Comparison of ENCODE assay signal across 9 mouse cellular contexts in the genomic region with DNA sequence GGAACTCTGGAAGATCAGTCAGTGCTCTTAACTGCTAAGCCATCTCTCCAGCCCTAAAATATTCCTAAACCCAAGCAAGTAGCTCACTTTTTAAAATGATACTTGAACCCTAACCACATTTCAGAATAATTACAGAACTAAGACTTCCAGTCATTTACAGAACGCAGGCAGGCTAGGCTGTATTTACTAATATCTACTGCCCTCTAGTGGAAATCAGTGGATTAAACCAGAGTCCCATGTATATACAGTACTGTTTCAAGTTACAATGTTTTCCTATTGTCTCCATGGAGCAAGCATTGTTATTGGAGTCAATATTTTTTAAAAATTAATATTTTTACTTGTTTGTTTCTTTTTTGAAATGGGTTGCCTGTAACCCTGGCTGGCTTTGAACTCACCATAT. TPM values are rescaled to one million over a fixed set of nuclear protein-coding genes. Genes with fewer than 3 reads are reported as not detected.
DNase-seq lines count a peak whose midpoint lies in the region; ATAC-seq lines count a peak whose summit lies in the region.
"Had no signal": no experiment of that assay in that cellular context is flagged by ENCODE, and none has a peak within 500 bp of the region (broad histone marks: within the 10 kb centered on the region; RNA-seq: fewer than 3 reads in every experiment).

No protein-coding gene starts in this region.

- H3K4me2 ChIP-seq in embryonic facial prominence, embryonic 14.5 days (ENCODE audit: low read depth, low read length): no peak overlapping the region
- H3K4me2 ChIP-seq in heart, embryonic 11.5 days: no peak overlapping the region
- H3K4me2 ChIP-seq: lung, embryonic 15.5 days had no signal

- ATAC-seq in embryonic facial prominence, embryonic 14.5 days (ENCODE audit: low read depth): peak; percentile 79
- peak; percentile 81 for ATAC-seq in megakaryocyte, adult 5-6 weeks (ENCODE audit: poor library complexity, severe bottlenecking)
- no peak for ATAC-seq in heart, embryonic 11.5 days (replicated peaks; ENCODE audit: insufficient number of reproducible peaks, low FRiP score, low TSS enrichment)

- 19% methylated on average over 1 of the region's 1 CpGs for WGBS in embryonic facial prominence, embryonic 14.5 days
- whole genome bisulfite sequencing in heart, embryonic 11.5 days (ENCODE audit: insufficient replicate concordance): 36% methylated on average over 1 of the region's 1 CpGs

- no peak overlapping the region for H3K9ac ChIP-seq in embryonic facial prominence, embryonic 14.5 days (ENCODE audit: low read depth, low read length)
- H3K9ac ChIP-seq in heart, embryonic 11.5 days (ENCODE audit: low read depth, low read length): no peak overlapping the region
- H3K9ac ChIP-seq: lung, embryonic 15.5 days had no signal

- no peaks in the 10 kb centered on the region for H3K4me1 ChIP-seq in embryonic facial prominence, embryonic 14.5 days (ENCODE audit: control insufficient read depth, insufficient read depth, low read length)
- H3K4me1 ChIP-seq in heart, embryonic 11.5 days (ENCODE audit: control insufficient read depth, insufficient read depth, low read length): no peaks in the 10 kb centered on the region
- H3K4me1 ChIP-seq: lung, embryonic 15.5 days had no signal

- no peak overlapping the region for H3K4me3 ChIP-seq in embryonic facial prominence, embryonic 14.5 days (ENCODE audit: low read depth, low read length)
- H3K4me3 ChIP-seq in heart, embryonic 11.5 days (ENCODE audit: low read depth, low read length): no peak overlapping the region
- H3K4me3 ChIP-seq: lung, embryonic 15.5 days had no signal

- no peaks in the 10 kb centered on the region for H3K36me3 ChIP-seq in embryonic facial prominence, embryonic 14.5 days (ENCODE audit: control insufficient read depth, insufficient read depth, low read length)
- no peaks in the 10 kb centered on the region for H3K36me3 ChIP-seq in heart, embryonic 11.5 days (ENCODE audit: control insufficient read depth, insufficient read depth, low read length)
- H3K36me3 ChIP-seq: lung, embryonic 15.5 days had no signal

- no peaks in the 10 kb centered on the region for H3K27me3 ChIP-seq in embryonic facial prominence, embryonic 14.5 days (replicated peaks; ENCODE audit: control insufficient read depth, insufficient read depth, low read length)
- H3K27me3 ChIP-seq in heart, embryonic 11.5 days (ENCODE audit: control insufficient read depth, insufficient read depth, low read length): no peaks in the 10 kb centered on the region
- H3K27me3 ChIP-seq: lung, embryonic 15.5 days had no signal

- no peaks in the 10 kb centered on the region for H3K9me3 ChIP-seq in embryonic facial prominence, embryonic 14.5 days (ENCODE audit: control insufficient read depth, low read length)
- no peaks in the 10 kb centered on the region for H3K9me3 ChIP-seq in heart, embryonic 11.5 days (replicated peaks; ENCODE audit: control insufficient read depth, low read length)
- H3K9me3 ChIP-seq: lung, embryonic 15.5 days had no signal

- no peak overlapping the region for H3K27ac ChIP-seq in embryonic facial prominence, embryonic 14.5 days (replicated peaks; ENCODE audit: low read depth, low read length)
- no peak overlapping the region for H3K27ac ChIP-seq in heart, embryonic 11.5 days (ENCODE audit: low read depth, low read length)
- H3K27ac ChIP-seq: lung, embryonic 15.5 days had no signal

- peak; percentile 9 for DNase-seq in left cerebral cortex, adult 11 months (ENCODE audit: low spot score)
- no peak for DNase-seq in left cerebral cortex, postnatal 4 days
- peak; percentile 57 for DNase-seq in MN1 (ENCODE audit: low spot score)
- DNase-seq in embryonic facial prominence, embryonic 14.5 days (ENCODE audit: low spot score): peak; percentile 78
- DNase-seq in right cerebral cortex, postnatal 14 days: no peak
- DNase-seq in testis, postnatal 14 days (ENCODE audit: low spot score): no peak

- intact Hi-C loops in left cerebral cortex, postnatal 4 days (cut with DNase I): no loop called here

RNA-seq across cellular contexts. Expression of a gene that starts 17.7 kb away (rescaled TPM):
- total RNA-seq in left cerebral cortex, postnatal 4 days (2021): not detected
- polyA plus RNA-seq in embryonic facial prominence, embryonic 14.5 days (2014; fragmentation: Nextera tagmentation; extraction: Ambion mirVana): 3.9 and 4.7 TPM in 2 replicates
- 2.2 and 4.9 TPM in 2 replicates for total RNA-seq in megakaryocyte, adult 5-6 weeks (2015)
- 3.3 and 5.4 TPM in 2 replicates for total RNA-seq in megakaryocyte, adult 5-6 weeks (2017)
- 7.3 and 9.1 TPM in 2 replicates for polyA plus RNA-seq in heart, embryonic 11.5 days (2014; fragmentation: Nextera tagmentation; extraction: Ambion mirVana)

RNA-seq across cellular contexts. Expression of a gene that starts 36.3 kb away (rescaled TPM):
- total RNA-seq in left cerebral cortex, postnatal 4 days (2021): 1 to 10 TPM; 6.7 to 6.8 TPM
- polyA plus RNA-seq in embryonic facial prominence, embryonic 14.5 days (2014; fragmentation: Nextera tagmentation; extraction: Ambion mirVana): 35.8 and 40.4 TPM in 2 replicates
- 19.9 and 21.1 TPM in 2 replicates for total RNA-seq in megakaryocyte, adult 5-6 weeks (2015)
- total RNA-seq in megakaryocyte, adult 5-6 weeks (2017): 31.5 and 37.9 TPM in 2 replicates
- 28.9 and 29.0 TPM in 2 replicates for polyA plus RNA-seq in heart, embryonic 11.5 days (2014; fragmentation: Nextera tagmentation; extraction: Ambion mirVana)

Comparison
In these comparisons a context has a peak if more than half of its experiments do, and no peak if none do; other contexts are left out.
1. DNase-seq: peak in left cerebral cortex, adult 11 months (single experiment), MN1 (single experiment) and embryonic facial prominence, embryonic 14.5 days (single experiment); none in left cerebral cortex, postnatal 4 days (single experiment), right cerebral cortex, postnatal 14 days (single experiment) and testis, postnatal 14 days (single experiment).